Mouse (Mus musculus) spleen, adult 2 months (tissue): ENCODE data around the gene Rnf157. TPM values are rescaled to one million over a fixed set of nuclear protein-coding genes. Genes with fewer than 3 reads are reported as not detected.
A peak's percentile ranks its signal among the peaks of the same experiment; 100 is the strongest.

ENCODE experiments used
- DNase-seq, 2 experiments: peaks; one replicate each; pipeline versions ENCODE4 v3.0.0 to v3.0.0-alpha.2; 2012 to 2021; ENCODE audit warnings: low spot score in 2 of 2, low read depth in 1 of 2
- H3K27ac ChIP-seq: fragments of 200-500 bp; 2 replicates; pipeline ENCODE4 v1.5.1; 2012; ENCODE audit warnings: low read length, inconsistent platforms; ENCODE audit not compliant: insufficient read depth
- H3K27me3 ChIP-seq: fragments of 200-500 bp; 2 replicates; pipeline ENCODE4 v1.6.1; 2012; ENCODE audit warnings: mild to moderate bottlenecking, moderate library complexity, low read length, inconsistent platforms; ENCODE audit not compliant: control insufficient read depth, insufficient read depth
- H3K36me3 ChIP-seq: fragments of 200-500 bp; 2 replicates; pipeline ENCODE4 v1.6.1; 2012; ENCODE audit warnings: mild to moderate bottlenecking, low read length, inconsistent platforms; ENCODE audit not compliant: control insufficient read depth, insufficient read depth
- H3K4me1 ChIP-seq: fragments of 200-500 bp; 2 replicates; pipeline ENCODE4 v1.6.1; 2011; ENCODE audit warnings: inconsistent platforms; ENCODE audit not compliant: control insufficient read depth, insufficient read depth, insufficient read length
- H3K4me3 ChIP-seq: fragments of 200-500 bp; 2 replicates; pipeline ENCODE4 v1.5.1; 2011; ENCODE audit warnings: mild to moderate bottlenecking, inconsistent platforms; ENCODE audit not compliant: insufficient read depth, insufficient read length; ENCODE audit errors: extremely low read depth
- CTCF ChIP-seq: fragments of 200-500 bp; IDR thresholded peaks from 2 replicates; pipeline ENCODE4 v1.5.1; 2011; ENCODE audit warnings: mild to moderate bottlenecking, inconsistent platforms; ENCODE audit not compliant: insufficient read depth, insufficient read length, insufficient replicate concordance; ENCODE audit errors: extremely low read depth
- POLR2A ChIP-seq: fragments of 200-500 bp; IDR thresholded peaks from 2 replicates; pipeline ENCODE4 v1.6.1; 2011; ENCODE audit warnings: low read depth, low read length, inconsistent platforms
- WGBS: fragments of 180-500 bp; shearing (Covaris S2); methylation state at CpG from one replicate; pipeline ENCODE4 v1.1.7; 2018; 5-methylcytosine and 5-hydroxymethylcytosine counted together
- polyA plus RNA-seq: library from polyadenylated mRNA; depleted of rRNA; stranded (reverse); fragments of >200 nt; gene quantifications from 2 replicates; pipeline ENCODE4 v1.2.3, GENCODE M21; 2012

Rnf157 gene
- polyA plus RNA-seq, 1 experiment, result 10.7 TPM

DNA sequence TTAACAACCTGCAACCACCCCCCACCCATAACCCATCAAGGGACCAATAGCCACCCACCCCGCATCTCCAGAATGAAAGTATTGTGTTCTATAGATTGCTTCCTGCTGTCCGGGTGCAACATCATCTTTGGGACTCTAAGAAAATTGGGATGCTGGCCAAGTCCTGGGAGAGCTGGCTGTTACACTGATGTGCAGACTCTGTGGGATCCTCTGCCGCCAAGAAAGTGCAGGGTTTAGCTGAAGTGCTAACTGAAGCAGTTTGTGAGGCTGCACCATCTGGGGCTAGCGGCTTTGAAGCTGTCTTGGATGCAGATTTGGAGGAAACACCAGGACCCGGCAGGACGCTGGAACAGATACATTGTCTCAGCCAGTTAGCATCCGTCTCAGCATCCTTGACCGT, 101.7 kb downstream of the Rnf157 start:
- DNase-seq, result no peak
- H3K4me1 ChIP-seq, result peaks cover 3% of the 10 kb centered on the region; the same call in 1 of the 2 replicates
- no peak overlapping the region for H3K27ac ChIP-seq
- H3K36me3 ChIP-seq, result no peaks in the 10 kb centered on the region
- WGBS, result 84% methylated on average over 8 of the region's 8 CpGs
- H3K4me3 ChIP-seq, result no peak overlapping the region
- H3K27me3 ChIP-seq, result no peaks in the 10 kb centered on the region
- no peak for TF ChIP-seq POLR2A
- no peak for TF ChIP-seq CTCF

DNA sequence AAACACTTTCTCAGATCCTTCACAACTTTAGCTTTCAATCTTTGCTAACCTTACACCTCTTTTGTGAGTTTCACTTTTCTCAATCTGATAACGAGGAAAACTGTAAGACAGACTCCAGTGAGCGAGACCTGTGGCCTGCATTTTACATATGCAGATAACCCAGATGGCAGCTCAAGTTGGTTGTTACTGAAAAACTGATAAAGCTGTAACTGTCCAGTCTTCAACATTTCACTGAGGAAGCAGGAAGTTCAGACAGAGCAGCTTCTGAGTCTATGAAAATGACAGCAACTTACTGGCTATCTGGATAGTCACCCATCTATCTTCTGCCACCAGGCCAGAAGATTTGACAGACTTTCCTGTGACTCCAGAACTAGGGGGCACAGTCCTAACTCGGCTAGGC, 103.2 kb downstream of the Rnf157 start:
- Histone ChIP-seq H3K4me1 (peaks cover 6% of the 10 kb centered on the region; the same call in 1 of the 2 replicates), H3K4me3 (no peak overlapping the region), H3K27me3 (no peaks in the 10 kb centered on the region), H3K27ac (no peak overlapping the region), H3K36me3 (peaks cover 1% of the 10 kb centered on the region; the same call in 1 of the 2 replicates)
- DNase-seq, result no peak
- no peak for TF ChIP-seq POLR2A
- no peak for TF ChIP-seq CTCF
- WGBS, result 68% methylated on average over 3 of the region's 3 CpGs

DNA sequence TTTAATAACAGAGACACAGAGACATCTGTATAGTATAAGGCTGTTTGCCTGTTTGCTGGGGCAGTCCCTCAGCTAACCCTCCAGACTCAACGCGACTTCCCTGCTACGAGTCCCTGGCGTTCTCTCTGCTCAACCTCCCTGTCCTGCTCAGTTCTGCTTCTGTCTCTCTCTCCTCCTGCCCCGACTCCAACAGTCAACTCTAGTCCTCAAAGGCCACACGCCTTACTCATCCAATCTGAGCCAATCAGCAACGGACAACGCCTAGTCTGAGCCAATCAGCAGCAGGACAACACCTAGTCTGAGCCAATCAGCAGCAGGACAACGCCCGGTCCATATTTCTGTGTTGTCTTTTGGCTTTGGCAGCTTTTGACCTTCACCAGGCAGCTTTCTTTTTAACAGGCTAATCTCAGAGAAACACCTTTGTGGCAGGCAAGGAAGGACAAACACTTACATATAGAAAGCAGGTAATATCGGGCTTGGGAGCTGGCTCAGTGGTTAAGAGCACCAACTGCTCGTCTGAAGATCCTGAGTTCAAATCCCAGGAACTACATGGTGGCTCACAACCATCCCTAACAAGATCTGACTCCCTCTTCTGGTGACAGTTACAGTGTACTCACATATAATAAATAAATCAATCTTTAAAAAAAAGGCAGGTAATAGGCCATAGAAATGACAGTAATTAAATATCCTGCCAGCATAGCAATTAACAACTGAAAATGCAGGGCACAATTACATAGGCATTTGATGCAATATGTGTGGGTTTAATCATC, 104.9 kb downstream of the Rnf157 start:
- Histone ChIP-seq H3K27me3 (no peaks in the 10 kb centered on the region), H3K4me3 (no peak overlapping the region), H3K4me1 (peaks cover 6% of the 10 kb centered on the region; the same call in 1 of the 2 replicates), H3K36me3 (peaks cover 5% of the 10 kb centered on the region; the same call in 1 of the 2 replicates), H3K27ac (no peak overlapping the region)
- TF ChIP-seq POLR2A, result no peak
- TF ChIP-seq CTCF, result no peak
- 87% methylated on average over 12 of the region's 12 CpGs for WGBS
- no peak for DNase-seq

DNA sequence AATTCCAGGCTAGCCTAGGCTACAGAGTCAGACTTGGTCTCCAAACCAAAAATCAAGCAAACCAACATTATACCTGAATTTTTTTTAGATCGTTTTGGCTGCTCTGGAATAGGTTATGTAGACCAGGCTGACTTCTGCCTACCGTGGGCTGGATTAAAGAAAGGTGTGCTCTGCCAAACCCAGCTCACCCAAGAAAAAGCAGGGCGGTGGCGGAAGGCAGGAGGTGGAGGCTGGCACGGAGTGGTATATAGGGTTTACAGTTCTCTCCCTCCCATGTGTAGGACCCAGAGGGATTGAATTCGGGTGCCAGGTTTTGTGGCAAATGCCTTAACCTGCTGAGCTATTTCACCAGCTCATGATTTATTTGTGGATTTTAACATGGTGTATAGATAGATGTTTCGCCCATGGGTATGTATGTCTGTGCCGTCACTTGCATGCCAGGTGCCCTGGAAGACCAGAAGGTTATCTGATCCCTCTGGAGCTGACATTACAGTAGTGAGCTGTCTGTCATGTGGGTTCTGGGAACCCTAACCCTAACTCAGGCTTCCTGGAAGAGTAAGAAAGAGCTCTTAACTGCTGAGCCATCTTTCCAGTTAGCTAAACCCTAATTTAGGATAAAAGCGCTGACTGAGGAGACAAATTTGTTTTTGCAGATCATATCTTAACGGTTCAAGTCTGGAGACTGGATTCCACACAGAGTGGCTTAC, 105.7 kb downstream of the Rnf157 start, which contains the start of gene Exoc7:
Exoc7 (minus strand) TSS at position 215 of the 707 bp plus-strand sequence.
- TF ChIP-seq CTCF (no peak), POLR2A (no peak)
- Histone ChIP-seq H3K27me3 (no peaks in the 10 kb centered on the region), H3K27ac (no peak within 1 kb of the TSS), H3K4me1 (peaks cover 6% of the 10 kb centered on the region; the same call in 1 of the 2 replicates), H3K4me3 (peak within 1 kb of the TSS; percentile 86), H3K36me3 (peaks cover 5% of the 10 kb centered on the region; the same call in 1 of the 2 replicates)
- no peak for DNase-seq
- WGBS, result 77% methylated on average over 10 of the region's 10 CpGs

DNA sequence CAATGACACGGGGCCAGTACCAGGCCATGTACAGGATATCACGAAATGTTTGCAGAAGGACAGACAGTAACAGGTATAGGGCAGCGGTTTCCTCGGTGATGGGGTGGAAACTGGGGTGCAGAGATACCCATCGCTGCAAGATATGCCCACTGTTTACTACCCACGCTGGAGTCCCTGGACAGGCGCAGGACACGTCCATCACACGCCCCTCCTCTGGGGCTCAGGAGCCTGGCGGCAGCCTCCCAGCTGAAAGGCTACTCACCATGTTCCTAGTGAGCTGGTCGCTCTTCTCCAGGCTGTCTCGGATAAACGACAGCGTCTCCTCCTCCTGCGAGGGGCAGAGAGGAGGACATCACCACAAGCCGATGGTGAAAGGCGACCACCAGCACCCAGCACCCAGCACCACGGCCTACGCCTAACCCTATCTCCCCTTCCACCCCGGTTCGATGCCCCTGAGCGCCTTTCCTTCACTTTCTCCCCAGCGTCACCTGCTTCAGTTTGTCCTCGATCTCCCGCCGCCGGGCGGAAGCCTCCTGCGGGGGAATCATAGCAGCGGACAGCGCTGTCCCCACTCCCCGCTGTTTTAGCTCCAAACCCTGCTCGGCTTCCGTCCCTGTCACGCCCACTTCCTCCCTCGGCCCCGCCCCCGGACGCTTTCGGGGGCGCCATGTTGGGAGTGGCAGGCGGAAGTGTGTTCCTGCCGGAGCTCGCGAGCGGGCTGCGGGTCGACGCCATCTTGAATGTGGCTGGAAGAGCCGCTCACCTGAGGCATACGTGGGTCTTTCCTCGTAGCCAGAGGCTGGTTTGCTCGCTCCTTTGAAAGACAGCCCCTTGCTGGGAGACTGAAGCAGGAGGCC, 106.5 kb downstream of the Rnf157 start:
- DNase-seq, result peak; percentile 84 to 89
- no peak for TF ChIP-seq CTCF
- TF ChIP-seq POLR2A, result no peak; the same call in 1 of the 2 replicates

DNA sequence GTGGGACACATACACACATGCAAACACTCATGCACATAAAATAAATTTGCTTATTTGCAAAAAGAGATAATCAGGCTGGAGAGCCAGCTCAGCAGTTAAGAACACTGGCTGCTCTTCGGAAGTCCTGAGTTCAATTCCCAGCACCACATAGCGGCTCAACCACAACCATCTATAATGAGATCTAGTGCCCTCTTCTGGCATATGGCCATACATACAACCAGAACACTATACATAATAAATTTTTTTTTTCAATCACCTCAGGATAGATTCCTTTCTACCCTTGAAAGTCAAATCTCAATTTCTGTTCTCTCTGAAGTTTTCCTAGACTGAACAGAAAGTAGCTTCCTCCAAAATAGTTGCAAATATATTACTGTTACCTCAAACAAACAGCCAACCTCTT, 107.4 kb downstream of the Rnf157 start:
- Histone ChIP-seq H3K27ac (no peak overlapping the region), H3K4me1 (peaks cover 6% of the 10 kb centered on the region; the same call in 1 of the 2 replicates), H3K36me3 (peaks cover 8% of the 10 kb centered on the region; the same call in 1 of the 2 replicates), H3K27me3 (no peaks in the 10 kb centered on the region), H3K4me3 (no peak overlapping the region)
- TF ChIP-seq POLR2A, result no peak
- no peak for TF ChIP-seq CTCF
- DNase-seq, result no peak
- WGBS, result 97% methylated on average over 2 of the region's 2 CpGs

More for the DNA sequence above, 106.5 kb downstream of the Rnf157 start:
- peaks cover 6% of the 10 kb centered on the region; the same call in 1 of the 2 replicates for H3K4me1 ChIP-seq
- H3K27ac ChIP-seq, result no peak overlapping the region
- peaks cover 5% of the 10 kb centered on the region; the same call in 1 of the 2 replicates for H3K36me3 ChIP-seq
- 1% methylated on average over 53 of the region's 53 CpGs for WGBS
- peak overlapping the region; percentile 86 for H3K4me3 ChIP-seq
- no peaks in the 10 kb centered on the region for H3K27me3 ChIP-seq
